In the genomic region with DNA sequence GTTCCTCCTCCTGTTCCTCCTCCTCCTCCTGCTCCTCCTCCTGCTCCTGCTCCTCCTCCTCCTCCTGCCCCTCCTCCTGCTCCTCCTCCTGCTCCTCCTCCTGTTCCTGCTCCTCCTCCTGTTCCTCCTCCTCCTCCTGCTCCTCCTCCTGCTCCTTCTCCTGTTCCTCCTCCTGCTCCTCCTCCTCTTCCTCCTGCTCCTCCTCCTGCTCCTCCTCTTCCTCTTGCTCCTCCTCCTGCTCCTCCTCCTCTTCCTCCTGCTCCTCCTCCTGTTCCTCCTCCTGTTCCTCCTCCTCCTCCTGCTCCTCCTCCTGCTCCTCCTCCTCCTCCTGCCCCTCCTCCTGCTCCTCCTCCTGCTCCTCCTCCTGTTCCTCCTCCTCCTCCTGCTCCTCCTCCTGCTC, we compare ENCODE assay signal across 24 mouse cellular contexts. TPM values are rescaled to one million over a fixed set of nuclear protein-coding genes. Genes with fewer than 3 reads are reported as not detected.
DNase-seq lines count a peak whose midpoint lies in the region; TF ChIP-seq lines count a peak whose summit lies in the region.
"Not testable (repeated sequence)": the region's sequence is repeated elsewhere in the genome, so short reads cannot be mapped to it uniquely, and the experiment has no call there.
"Had no signal": no experiment of that assay in that cellular context is flagged by ENCODE, and none has a peak within 500 bp of the region (broad histone marks: within the 10 kb centered on the region; RNA-seq: fewer than 3 reads in every experiment).

No protein-coding gene starts in this region.

- H3K4me2 ChIP-seq in myocyte (ENCODE audit: low read depth) = peak overlapping the region; percentile 66

- not testable (repeated sequence) for H3K27ac ChIP-seq in MEL (ENCODE audit: control insufficient read depth, low read depth, low read length)

- TF ChIP-seq EP300 in MEL (IDR thresholded peaks at IDR 0.05; ENCODE audit: low read depth in 1 of 2, low read length in 2 of 2) = not testable (repeated sequence)

- H3K27me3 ChIP-seq in MEL (ENCODE audit: control insufficient read depth in 1 of 2, insufficient read depth in 2 of 2, low read length in 2 of 2); myocyte (ENCODE audit: control insufficient read depth, insufficient read depth, insufficient read length): not testable (repeated sequence)

- H3K9me3 ChIP-seq in MEL (replicated peaks; ENCODE audit: insufficient read depth, low read length) = not testable (repeated sequence)

- H3K36me3 ChIP-seq in MEL (ENCODE audit: control insufficient read depth in 1 of 2, insufficient read depth in 2 of 2, low read length in 2 of 2); myocyte (ENCODE audit: control insufficient read depth, insufficient read depth): not testable (repeated sequence)

- not testable (repeated sequence) for H3K4me3 ChIP-seq in MEL (ENCODE audit: control insufficient read depth in 1 of 2, insufficient read depth in 1 of 2, low read depth in 2 of 2, low read length in 2 of 2); myocyte

- not testable (repeated sequence) for H3K9ac ChIP-seq in MEL (ENCODE audit: control insufficient read depth, low read depth, low read length, poor library complexity, severe bottlenecking)

- not testable (repeated sequence) for H3K79me2 ChIP-seq in MEL (ENCODE audit: control insufficient read depth, insufficient read depth, low read length, poor library complexity); myocyte (ENCODE audit: control insufficient read depth, insufficient read depth)

- not testable (repeated sequence) for H3ac ChIP-seq in myocyte (ENCODE audit: control insufficient read depth, insufficient read length)

- H3K4me1 ChIP-seq in MEL (ENCODE audit: control insufficient read depth in 1 of 2, insufficient read depth in 2 of 2, low read length in 2 of 2) = not testable (repeated sequence)

- DNase-seq in 3134 (ENCODE audit: extremely low read depth, insufficient read length, low spot score) (peak; percentile 54), MEL (ENCODE audit: low read depth, low spot score) (peak; percentile 65), R1 (ENCODE audit: low read depth, low spot score) (peak; percentile 83)
- peak; percentile 12 for DNase-seq in cerebellum, adult 11-12 months
- DNase-seq in kidney, adult 11 months = peak; percentile 40
- peak; percentile 27 to 45 for DNase-seq in kidney, adult 8-10 months
- peak; percentile 26 to 34 for DNase-seq in kidney, postnatal 36 days

- TF ChIP-seq RAD21 in MEL (IDR thresholded peaks at IDR 0.05; ENCODE audit: low read depth, low read length) = not testable (repeated sequence)

- not testable (repeated sequence) for TF ChIP-seq POLR2A in MEL (IDR thresholded peaks at IDR 0.05; ENCODE audit: control insufficient read depth in 1 of 2, insufficient read depth in 1 of 2, low read depth in 1 of 2, low read length in 2 of 2, poor library complexity in 1 of 2); myocyte (IDR thresholded peaks at IDR 0.05; ENCODE audit: insufficient read length, low read depth)

- TF ChIP-seq CTCF in MEL (IDR thresholded peaks at IDR 0.05 in 2 of 3, conservative IDR thresholded peaks at IDR 0.05 in 1 of 3; ENCODE audit: control insufficient read depth in 1 of 3, insufficient read depth in 1 of 3, low read depth in 2 of 3, low read length in 3 of 3, poor library complexity in 1 of 3, severe bottlenecking in 1 of 3) = not testable (repeated sequence)

RNA-seq across cellular contexts. Expression of gene Lrrc10, which starts 19.4 kb away (rescaled TPM):
- not detected in 2 replicates for total RNA-seq in MEL (2012; rRNA removed)
- polyA plus RNA-seq in MEL (2012; ENCODE audit: insufficient read depth in 1 of 2, insufficient read length in 2 of 2, low read depth in 1 of 2, low replicate concordance in 2 of 2, missing spikeins in 1 of 2) = under 1 TPM in 1 of 2 experiments, not detected in 1; 0.18 TPM
- not detected for polyA plus RNA-seq in myocyte (2012; fragmentation: generic; extraction: Trizol)
- total RNA-seq: adrenal gland, adult 2 months; adrenal gland, postnatal 10 days; adrenal gland, postnatal 25 days; adrenal gland, postnatal 4 days; CH12.LX; forebrain, postnatal 0 days; G1E had no signal
- polyA plus RNA-seq: adrenal gland, adult 2 months; CD4-positive, CD25-positive, alpha-beta regulatory T cell, adult 4 months; embryonic facial prominence, embryonic 10.5 days; embryonic facial prominence, embryonic 12.5 days; embryonic facial prominence, embryonic 14.5 days; forebrain, embryonic 11.5 days; forebrain, embryonic 13.5 days; forebrain, embryonic 15.5 days; forebrain, postnatal 0 days; Patski had no signal

RNA-seq across cellular contexts. Expression of gene Cct2, which starts 37.8 kb away (rescaled TPM):
- total RNA-seq in MEL (2012; rRNA removed) = 543 and 600 TPM in 2 replicates
- polyA plus RNA-seq in MEL (2012; ENCODE audit: insufficient read depth in 1 of 2, insufficient read length in 2 of 2, low read depth in 1 of 2, low replicate concordance in 2 of 2, missing spikeins in 1 of 2) = 100 to 1,000 TPM in 1 of 2 experiments, not detected in 1; 879 TPM
- 384 TPM for polyA plus RNA-seq in myocyte (2012; fragmentation: generic; extraction: Trizol)

RNA-seq across cellular contexts. Expression of gene Best3, which starts 39.7 kb away (rescaled TPM):
- not detected in 2 replicates for total RNA-seq in MEL (2012; rRNA removed)
- not detected for polyA plus RNA-seq in MEL (2012; ENCODE audit: insufficient read depth in 1 of 2, insufficient read length in 2 of 2, low read depth in 1 of 2, low replicate concordance in 2 of 2, missing spikeins in 1 of 2)
- polyA plus RNA-seq in myocyte (2012; fragmentation: generic; extraction: Trizol) = 1.4 TPM
- total RNA-seq: CH12.LX; forebrain, postnatal 0 days; G1E had no signal
- polyA plus RNA-seq: CD4-positive, CD25-positive, alpha-beta regulatory T cell, adult 4 months; G1E; Patski had no signal

RNA-seq across cellular contexts. Expression of gene Gm10271, which starts 53.4 kb away (rescaled TPM):
- total RNA-seq in MEL (2012; rRNA removed) = not detected in 2 replicates
- not detected for polyA plus RNA-seq in MEL (2012; ENCODE audit: insufficient read depth in 1 of 2, insufficient read length in 2 of 2, low read depth in 1 of 2, low replicate concordance in 2 of 2, missing spikeins in 1 of 2)
- not detected for polyA plus RNA-seq in myocyte (2012; fragmentation: generic; extraction: Trizol)
- total RNA-seq: adrenal gland, adult 2 months; adrenal gland, postnatal 10 days; adrenal gland, postnatal 25 days; adrenal gland, postnatal 4 days; CH12.LX; forebrain, postnatal 0 days; G1E had no signal
- polyA plus RNA-seq: adrenal gland, adult 2 months; CD4-positive, CD25-positive, alpha-beta regulatory T cell, adult 4 months; cortical plate, adult 2 months; embryonic facial prominence, embryonic 10.5 days; embryonic facial prominence, embryonic 12.5 days; embryonic facial prominence, embryonic 14.5 days; forebrain, embryonic 11.5 days; forebrain, embryonic 13.5 days; forebrain, embryonic 15.5 days; forebrain, postnatal 0 days; G1E; Patski had no signal

Comparison
In these comparisons a context has a peak if more than half of its experiments do, and no peak if none do; other contexts are left out.
1. DNase-seq: peak in every context shown above with its lines; median percentile 83 in R1; 65 in MEL; 54 in 3134; 40 in kidney, adult 11 months; 36 in kidney, adult 8-10 months; 30 in kidney, postnatal 36 days; 12 in cerebellum, adult 11-12 months.